Mouse (Mus musculus): Measurements from ENCODE around the gene Prdm2. TPM values are rescaled to one million over a fixed set of nuclear protein-coding genes. Genes with fewer than 3 reads are reported as not detected.

Prdm2 gene
- polyA plus RNA-seq, 1 experiment from 2014 or later: 7.9 TPM

- H3K4me2 ChIP-seq (replicated peaks; ENCODE audit: low read depth, low read length): no peak overlapping the region
- TF ChIP-seq EP300 (IDR thresholded peaks at IDR 0.05): no peak
- TF ChIP-seq CTCF (IDR thresholded peaks at IDR 0.05): no peak
- H3K36me3 ChIP-seq (ENCODE audit: insufficient read depth, low read length): peaks cover 15% of the 10 kb centered on the region
- no peak overlapping the region for H3K4me3 ChIP-seq (ENCODE audit: low read depth, low read length)
- H3K9ac ChIP-seq (replicated peaks; ENCODE audit: low read depth): no peak overlapping the region
- DNase-seq (ENCODE audit: low spot score) (no peak), ATAC-seq (no peak)
- H3K27ac ChIP-seq (ENCODE audit: low read length): no peak overlapping the region
- 0 out of 2 replicates have a peak, but pooled peaks cover 8% of the 10 kb centered on the region for H3K27me3 ChIP-seq (replicated peaks; ENCODE audit: insufficient read depth, low read length)
- H3K4me1 ChIP-seq (ENCODE audit: insufficient read depth, low read depth, low read length): no peaks in the 10 kb centered on the region
- WGBS: 70% methylated on average over 2 of the region's 2 CpGs
- H3K9me3 ChIP-seq (ENCODE audit: low read length): no peaks in the 10 kb centered on the region
Observed at GRCm38 (mm10) chr4:143106566-143106965, 106.2 kb downstream of the Prdm2 start.

DNA sequence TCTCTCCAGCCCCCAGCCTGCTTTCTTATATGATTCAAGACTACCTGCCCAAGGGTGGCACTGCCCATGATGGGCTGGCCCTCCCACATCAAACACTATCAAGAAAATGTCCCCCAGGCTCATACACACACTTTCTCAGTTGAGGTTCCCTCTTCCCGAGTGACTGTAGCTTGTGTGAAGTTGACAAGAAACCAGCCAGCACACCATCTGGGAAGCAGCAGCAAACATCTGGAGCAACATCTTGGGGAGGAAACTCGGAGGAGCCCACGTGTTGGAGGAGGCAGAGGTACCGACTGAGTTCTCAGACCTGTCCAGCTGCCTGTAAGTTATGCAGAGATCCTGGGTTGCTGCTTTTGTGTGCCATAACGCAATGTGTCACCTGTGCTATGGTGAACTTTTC, 108.1 kb downstream of the Prdm2 start:
- Histone ChIP-seq H3K9ac (replicated peaks; ENCODE audit: low read depth) (no peak overlapping the region), H3K4me1 (ENCODE audit: insufficient read depth, low read depth, low read length) (no peaks in the 10 kb centered on the region), H3K9me3 (ENCODE audit: low read length) (no peaks in the 10 kb centered on the region), H3K27me3 (replicated peaks; ENCODE audit: insufficient read depth, low read length) (0 out of 2 replicates have a peak, but pooled peaks cover 8% of the 10 kb centered on the region), H3K27ac (ENCODE audit: low read length) (no peak overlapping the region), H3K4me3 (ENCODE audit: low read depth, low read length) (no peak overlapping the region), H3K4me2 (replicated peaks; ENCODE audit: low read depth, low read length) (no peak overlapping the region), H3K36me3 (ENCODE audit: insufficient read depth, low read length) (peaks cover 10% of the 10 kb centered on the region; the same call in 1 of the 2 replicates)
- ATAC-seq (no peak), DNase-seq (ENCODE audit: low spot score) (no peak)
- TF ChIP-seq CTCF (IDR thresholded peaks at IDR 0.05) (no peak), EP300 (IDR thresholded peaks at IDR 0.05) (no peak)
- WGBS: 70% methylated on average over 5 of the region's 5 CpGs

- 0 out of 2 replicates have a peak, but pooled peaks cover 8% of the 10 kb centered on the region for H3K27me3 ChIP-seq (replicated peaks; ENCODE audit: insufficient read depth, low read length)
- H3K4me3 ChIP-seq (ENCODE audit: low read depth, low read length): no peak overlapping the region
- no peaks in the 10 kb centered on the region for H3K4me1 ChIP-seq (ENCODE audit: insufficient read depth, low read depth, low read length)
- no peak for ATAC-seq
- no peak for TF ChIP-seq EP300 (IDR thresholded peaks at IDR 0.05)
- TF ChIP-seq CTCF (IDR thresholded peaks at IDR 0.05): no peak
- H3K36me3 ChIP-seq (ENCODE audit: insufficient read depth, low read length): peaks cover 8% of the 10 kb centered on the region; the same call in 1 of the 2 replicates
- H3K27ac ChIP-seq (ENCODE audit: low read length): no peak overlapping the region
- no peaks in the 10 kb centered on the region for H3K9me3 ChIP-seq (ENCODE audit: low read length)
- no peak overlapping the region for H3K9ac ChIP-seq (replicated peaks; ENCODE audit: low read depth)
- no peak overlapping the region for H3K4me2 ChIP-seq (replicated peaks; ENCODE audit: low read depth, low read length)
- no peak for DNase-seq (ENCODE audit: low spot score)
- WGBS: 64% methylated on average over 2 of the region's 2 CpGs
Observed at GRCm38 (mm10) chr4:143103811-143104210, 109.0 kb downstream of the Prdm2 start.

GRCm38 (mm10) chr4:143100157-143100556, 112.6 kb downstream of the Prdm2 start:
- no peak overlapping the region for H3K4me2 ChIP-seq (replicated peaks; ENCODE audit: low read depth, low read length)
- H3K4me1 ChIP-seq (ENCODE audit: insufficient read depth, low read depth, low read length): no peaks in the 10 kb centered on the region
- TF ChIP-seq EP300 (IDR thresholded peaks at IDR 0.05) (no peak), CTCF (IDR thresholded peaks at IDR 0.05) (no peak)
- no peak overlapping the region for H3K9ac ChIP-seq (replicated peaks; ENCODE audit: low read depth)
- DNase-seq (ENCODE audit: low spot score) (no peak), ATAC-seq (no peak)
- no peaks in the 10 kb centered on the region for H3K9me3 ChIP-seq (ENCODE audit: low read length)
- H3K4me3 ChIP-seq (ENCODE audit: low read depth, low read length): no peak overlapping the region
- H3K27me3 ChIP-seq (replicated peaks; ENCODE audit: insufficient read depth, low read length): 0 out of 2 replicates have a peak, but pooled peaks cover 8% of the 10 kb centered on the region
- no peaks in the 10 kb centered on the region for H3K36me3 ChIP-seq (ENCODE audit: insufficient read depth, low read length)
- 49% methylated on average over 6 of the region's 6 CpGs for WGBS
- no peak overlapping the region for H3K27ac ChIP-seq (ENCODE audit: low read length)

DNA sequence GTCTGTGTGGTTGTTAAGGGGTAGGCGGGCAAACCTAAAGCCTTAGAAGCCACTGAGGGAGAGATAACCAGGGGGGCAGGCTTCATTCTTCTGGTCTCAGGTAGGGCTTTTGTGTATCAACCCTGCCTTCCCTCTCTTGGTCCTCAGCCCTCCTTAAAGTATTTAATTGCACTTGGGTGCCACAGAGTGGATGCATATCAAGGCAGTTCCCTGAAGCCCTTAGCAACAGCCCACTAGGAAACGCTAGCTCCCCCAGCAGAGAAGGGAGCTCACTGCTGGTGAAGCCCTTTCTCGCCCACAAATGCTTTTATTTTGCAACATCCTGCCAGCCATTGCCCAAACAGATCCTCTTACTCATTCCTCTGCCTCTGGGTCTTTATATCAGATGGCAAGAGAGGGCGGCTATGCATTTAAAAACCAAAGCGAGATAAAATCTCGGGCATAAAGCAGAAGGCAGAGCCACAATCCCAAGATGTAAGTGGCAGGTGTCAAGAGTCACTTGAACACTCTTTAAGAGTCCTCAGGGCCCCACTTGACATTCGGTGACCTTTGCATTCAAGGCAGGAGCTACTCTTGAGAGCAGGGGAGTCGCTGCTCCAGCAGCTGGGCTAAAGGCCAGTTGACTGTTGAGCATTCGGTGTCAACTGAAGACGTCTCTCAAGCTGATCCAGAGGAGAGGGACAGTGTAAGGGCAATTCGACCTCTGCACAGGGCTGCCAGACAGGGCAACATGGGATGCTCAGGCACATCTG, 113.3 kb downstream of the Prdm2 start:
- no peak overlapping the region for H3K27ac ChIP-seq (ENCODE audit: low read length)

DNA sequence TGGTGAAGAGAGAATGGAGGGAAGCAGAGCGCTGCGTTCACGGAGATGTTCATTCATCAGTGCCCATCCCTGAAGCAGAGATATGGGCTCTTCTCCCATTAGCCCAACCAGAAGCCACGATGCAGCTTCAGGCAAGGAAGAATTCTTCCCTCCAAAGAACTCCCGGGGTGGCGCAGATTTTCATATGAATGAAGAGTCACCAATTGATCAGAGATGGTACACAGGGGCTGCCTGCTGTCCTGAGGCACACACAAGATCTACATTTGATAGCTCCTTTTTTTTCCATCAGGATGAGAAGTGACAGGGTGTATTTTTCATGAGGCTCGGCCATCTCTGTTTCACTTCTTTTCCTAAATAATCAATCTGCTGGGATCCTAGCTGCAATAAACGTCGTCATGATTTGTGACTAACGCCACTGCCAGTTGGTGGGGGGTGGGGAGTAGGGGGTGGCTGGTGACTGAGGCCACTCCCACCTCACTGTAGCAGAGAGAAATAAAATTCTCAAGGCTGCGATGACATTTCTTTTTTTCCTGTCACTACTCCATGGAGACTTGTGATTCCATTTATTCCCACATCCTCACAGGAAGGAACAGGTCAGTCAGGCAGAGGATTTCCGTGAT, 120.6 kb downstream of the Prdm2 start:
- DNase-seq (ENCODE audit: low spot score) (no peak), ATAC-seq (no peak)
- 44% methylated on average over 12 of the region's 12 CpGs for WGBS
- TF ChIP-seq CTCF (IDR thresholded peaks at IDR 0.05): no peak
- no peak for TF ChIP-seq EP300 (IDR thresholded peaks at IDR 0.05)
- Histone ChIP-seq H3K9ac (replicated peaks; ENCODE audit: low read depth) (no peak overlapping the region), H3K27me3 (replicated peaks; ENCODE audit: insufficient read depth, low read length) (no peaks in the 10 kb centered on the region), H3K4me2 (replicated peaks; ENCODE audit: low read depth, low read length) (no peak overlapping the region), H3K4me1 (ENCODE audit: insufficient read depth, low read depth, low read length) (no peaks in the 10 kb centered on the region), H3K36me3 (ENCODE audit: insufficient read depth, low read length) (no peaks in the 10 kb centered on the region), H3K9me3 (ENCODE audit: low read length) (no peaks in the 10 kb centered on the region), H3K4me3 (ENCODE audit: low read depth, low read length) (no peak overlapping the region), H3K27ac (ENCODE audit: low read length) (no peak overlapping the region)

More for the DNA sequence above, 113.3 kb downstream of the Prdm2 start:
- Histone ChIP-seq H3K9me3 (ENCODE audit: low read length) (no peaks in the 10 kb centered on the region), H3K36me3 (ENCODE audit: insufficient read depth, low read length) (no peaks in the 10 kb centered on the region), H3K27me3 (replicated peaks; ENCODE audit: insufficient read depth, low read length) (0 out of 2 replicates have a peak, but pooled peaks cover 8% of the 10 kb centered on the region), H3K4me1 (ENCODE audit: insufficient read depth, low read depth, low read length) (no peaks in the 10 kb centered on the region), H3K4me2 (replicated peaks; ENCODE audit: low read depth, low read length) (no peak overlapping the region), H3K4me3 (ENCODE audit: low read depth, low read length) (no peak overlapping the region), H3K9ac (replicated peaks; ENCODE audit: low read depth) (no peak overlapping the region)
- WGBS: 35% methylated on average over 11 of the region's 11 CpGs
- DNase-seq (ENCODE audit: low spot score): peak; percentile 64
- TF ChIP-seq EP300 (IDR thresholded peaks at IDR 0.05) (peak; percentile 77), CTCF (IDR thresholded peaks at IDR 0.05) (no peak)
- ATAC-seq: peak; percentile 94

All from lung, postnatal 0 days (tissue).